9 mouse cellular contexts compared by ENCODE assay signal in the genomic region with DNA sequence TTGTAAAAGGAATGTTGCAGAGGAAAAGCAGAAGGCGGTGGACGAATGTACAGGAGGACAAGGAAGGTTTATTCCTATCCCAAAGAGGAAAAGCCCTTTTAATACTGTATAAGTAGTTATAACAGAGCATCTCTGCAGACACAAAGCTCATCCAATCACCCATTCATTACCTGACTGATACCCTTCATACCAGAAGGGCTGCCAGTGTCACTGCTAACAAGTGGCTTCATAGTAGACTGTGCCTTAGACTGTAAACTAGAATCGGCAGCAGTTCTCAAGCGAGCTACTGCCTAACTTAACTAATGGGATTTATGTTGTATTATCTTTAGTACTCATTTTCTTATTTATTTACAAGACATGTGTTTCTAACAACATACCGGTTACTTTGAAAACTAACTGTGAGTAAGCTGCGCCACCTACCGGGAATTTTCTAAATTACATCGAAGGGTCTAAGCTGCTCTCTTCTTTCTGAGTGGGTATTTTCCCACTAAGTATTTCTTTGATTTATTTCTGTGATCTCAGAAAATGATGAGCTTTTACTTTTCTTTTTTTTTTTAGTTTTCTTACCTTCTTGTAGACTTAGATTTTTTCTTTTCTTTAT.
DNase-seq lines count a peak whose midpoint lies in the region; ATAC-seq and TF ChIP-seq lines count a peak whose summit lies in the region.
"Had no signal": no experiment of that assay in that cellular context is flagged by ENCODE, and none has a peak within 500 bp of the region (broad histone marks: within the 10 kb centered on the region; RNA-seq: fewer than 3 reads in every experiment).

No protein-coding gene starts in this region.

- DNase-seq in lung, adult 2 months = peak; percentile 7
- no peak for DNase-seq in lung, postnatal 25 days (ENCODE audit: low spot score)
- peak; percentile 53 to 65 for DNase-seq in adrenal gland, adult 18-20 months (ENCODE audit: low spot score in 2 of 2)
- DNase-seq in embryo, embryonic 11.5 days (ENCODE audit: low read depth, low spot score) = peak; percentile 43
- DNase-seq in liver, embryonic 14.5 days (ENCODE audit: low read depth in 3 of 3, low spot score in 3 of 3) = no peak
- DNase-seq in right cerebral cortex, postnatal 14 days = peak; percentile 69

- H3K4me1 ChIP-seq in lung, adult 2 months (ENCODE audit: control insufficient read depth, insufficient read depth, low read length) = no peaks in the 10 kb centered on the region
- H3K4me1 ChIP-seq in hindbrain, embryonic 15.5 days (replicated peaks) = no peaks in the 10 kb centered on the region
- no peaks in the 10 kb centered on the region for H3K4me1 ChIP-seq in liver, embryonic 14.5 days (replicated peaks; ENCODE audit: control insufficient read depth in 2 of 2, insufficient read depth in 2 of 2, low read length in 1 of 2)
- H3K4me1 ChIP-seq: megakaryocyte, embryonic 14.5 days had no signal

- H3K4me2 ChIP-seq in hindbrain, embryonic 15.5 days = no peak overlapping the region
- no peak overlapping the region for H3K4me2 ChIP-seq in liver, embryonic 14.5 days (ENCODE audit: low read depth)

- 36% methylated on average over 8 of the region's 8 CpGs for WGBS in lung, adult 2 months
- WGBS in hindbrain, embryonic 15.5 days = 37% methylated on average over 8 of the region's 8 CpGs
- WGBS in liver, embryonic 14.5 days (ENCODE audit: insufficient replicate concordance) = 31% methylated on average over 8 of the region's 8 CpGs

- H3K36me3 ChIP-seq in hindbrain, embryonic 15.5 days = no peaks in the 10 kb centered on the region
- no peaks in the 10 kb centered on the region for H3K36me3 ChIP-seq in liver, embryonic 14.5 days (replicated peaks; ENCODE audit: control insufficient read depth, insufficient read depth, low read depth)

- no peak for TF ChIP-seq CTCF in lung, adult 2 months (IDR thresholded peaks at IDR 0.05; ENCODE audit: insufficient read depth, low read length)
- TF ChIP-seq CTCF in liver, embryonic 14.5 days (IDR thresholded peaks at IDR 0.05; ENCODE audit: low read depth) = peak; percentile 55

- H3K9ac ChIP-seq in hindbrain, embryonic 15.5 days = no peak overlapping the region
- H3K9ac ChIP-seq in liver, embryonic 14.5 days (replicated peaks) = no peak overlapping the region

- no peak overlapping the region for H3K27ac ChIP-seq in hindbrain, embryonic 15.5 days (replicated peaks)
- no peak overlapping the region for H3K27ac ChIP-seq in liver, embryonic 14.5 days

- no peak for TF ChIP-seq EP300 in liver, embryonic 14.5 days (IDR thresholded peaks at IDR 0.05; ENCODE audit: low read depth)

- ATAC-seq in hindbrain, embryonic 15.5 days (ENCODE audit: low FRiP score, low read depth) = 0 out of 2 replicates have a peak, but pooled peaks have one; percentile 23
- no peak for ATAC-seq in liver, embryonic 14.5 days (ENCODE audit: insufficient read depth)

- no peak overlapping the region for H3K4me3 ChIP-seq in lung, adult 2 months (replicated peaks; ENCODE audit: extremely low read depth, low read depth, low read length)
- no peak overlapping the region for H3K4me3 ChIP-seq in hindbrain, embryonic 15.5 days
- no peak overlapping the region for H3K4me3 ChIP-seq in liver, embryonic 14.5 days (ENCODE audit: insufficient read depth in 1 of 2, low read depth in 2 of 2, low read length in 2 of 2)
- H3K4me3 ChIP-seq: erythroblast, embryonic 14.5 days; megakaryocyte, embryonic 14.5 days had no signal

- H3K27me3 ChIP-seq in hindbrain, embryonic 15.5 days = no peaks in the 10 kb centered on the region
- H3K27me3 ChIP-seq in liver, embryonic 14.5 days (ENCODE audit: control insufficient read depth, insufficient read depth, low read length) = no peaks in the 10 kb centered on the region
- H3K27me3 ChIP-seq: megakaryocyte, embryonic 14.5 days had no signal

- TF ChIP-seq POLR2A in lung, adult 2 months (IDR thresholded peaks at IDR 0.05; ENCODE audit: borderline replicate concordance, extremely low read depth, low read depth, low read length) = no peak

- H3K9me3 ChIP-seq in hindbrain, embryonic 15.5 days = no peaks in the 10 kb centered on the region
- no peaks in the 10 kb centered on the region for H3K9me3 ChIP-seq in liver, embryonic 14.5 days (ENCODE audit: control insufficient read depth, low read length)
- H3K9me3 ChIP-seq: megakaryocyte, embryonic 14.5 days had no signal

Comparison
In these comparisons a context has a peak if more than half of its experiments do, and no peak if none do; other contexts are left out.
1. DNase-seq: peak in lung, adult 2 months (single experiment), adrenal gland, adult 18-20 months (2 of 2), embryo, embryonic 11.5 days (single experiment) and right cerebral cortex, postnatal 14 days (single experiment); none in lung, postnatal 25 days (single experiment) and liver, embryonic 14.5 days (0 of 3).